Mouse (Mus musculus) stomach, postnatal 0 days (tissue): ENCODE results near the gene Map3k9. TPM values are rescaled to one million over a fixed set of nuclear protein-coding genes. Genes with fewer than 3 reads are reported as not detected.

Experiments
- ATAC-seq: fragments of 200-750 bp; cut with Nextera tagmentation; 2 replicates; pipeline ENCODE4 v1.8.0; 2017; ENCODE audit not compliant: low FRiP score, low TSS enrichment
- DNase-seq: peaks from one replicate; pipeline ENCODE4 v3.0.0-alpha.2; 2016; ENCODE audit warnings: low spot score
- H3K27ac ChIP-seq: fragments of 300-500 bp; sonication (generic); replicated peaks from 2 replicates; pipeline ENCODE4 v1.5.1; 2014; ENCODE audit warnings: mild to moderate bottlenecking, control low read depth
- H3K27me3 ChIP-seq: fragments of 300-500 bp; sonication (generic); 2 replicates; pipeline ENCODE4 v1.6.1; 2014; ENCODE audit warnings: low read length; ENCODE audit not compliant: control insufficient read depth, insufficient read depth
- H3K36me3 ChIP-seq: fragments of 300-500 bp; sonication (generic); 2 replicates; pipeline ENCODE4 v1.6.1; 2014; ENCODE audit warnings: low read length, mixed read lengths; ENCODE audit not compliant: control insufficient read depth, insufficient read depth
- H3K4me1 ChIP-seq: fragments of 300-500 bp; sonication (generic); replicated peaks from 2 replicates; pipeline ENCODE4 v1.6.1; 2014; ENCODE audit warnings: antibody characterized with exemption; ENCODE audit not compliant: control insufficient read depth, insufficient read depth
- H3K4me2 ChIP-seq: fragments of 300-500 bp; sonication (generic); replicated peaks from 2 replicates; pipeline ENCODE4 v1.6.1; 2014; ENCODE audit warnings: low read depth, mild to moderate bottlenecking, control low read depth, moderate library complexity
- H3K4me3 ChIP-seq: fragments of 300-500 bp; sonication (generic); 2 replicates; pipeline ENCODE4 v1.5.1; 2014; ENCODE audit warnings: low read depth, low read length, control low read depth
- H3K9ac ChIP-seq: fragments of 300-500 bp; sonication (generic); 2 replicates; pipeline ENCODE4 v1.6.1; 2014; ENCODE audit warnings: mild to moderate bottlenecking, low read length, control low read depth, mixed read lengths
- H3K9me3 ChIP-seq: fragments of 300-500 bp; sonication (generic); 2 replicates; pipeline ENCODE4 v1.6.1; 2016; ENCODE audit warnings: low read length; ENCODE audit not compliant: control insufficient read depth
- CTCF ChIP-seq: IDR thresholded peaks from 2 replicates; pipeline ENCODE4 v1.5.1; 2016; ENCODE audit warnings: antibody characterized with exemption, low read depth, mild to moderate bottlenecking, moderate library complexity
- EP300 ChIP-seq: optimal IDR thresholded peaks from 2 replicates; pipeline ENCODE3; 2016; ENCODE audit warnings: antibody characterized with exemption
- WGBS: fragments of 180-500 bp; shearing (Covaris S2); extraction: QIAGEN DNeasy Blood & Tissue Kit; methylation state at CpG from one replicate; pipeline ENCODE4 v1.1.7; 2014; 5-methylcytosine and 5-hydroxymethylcytosine counted together
- polyA plus RNA-seq: library from polyadenylated mRNA; unstranded; fragments of >200 nt; fragmentation: Nextera tagmentation; extraction: Ambion mirVana; gene quantifications from 2 replicates; pipeline ENCODE4 v1.2.1, GENCODE M21; 2015

The Map3k9 gene
- 3.2 and 3.8 TPM in 2 replicates for polyA plus RNA-seq

DNA sequence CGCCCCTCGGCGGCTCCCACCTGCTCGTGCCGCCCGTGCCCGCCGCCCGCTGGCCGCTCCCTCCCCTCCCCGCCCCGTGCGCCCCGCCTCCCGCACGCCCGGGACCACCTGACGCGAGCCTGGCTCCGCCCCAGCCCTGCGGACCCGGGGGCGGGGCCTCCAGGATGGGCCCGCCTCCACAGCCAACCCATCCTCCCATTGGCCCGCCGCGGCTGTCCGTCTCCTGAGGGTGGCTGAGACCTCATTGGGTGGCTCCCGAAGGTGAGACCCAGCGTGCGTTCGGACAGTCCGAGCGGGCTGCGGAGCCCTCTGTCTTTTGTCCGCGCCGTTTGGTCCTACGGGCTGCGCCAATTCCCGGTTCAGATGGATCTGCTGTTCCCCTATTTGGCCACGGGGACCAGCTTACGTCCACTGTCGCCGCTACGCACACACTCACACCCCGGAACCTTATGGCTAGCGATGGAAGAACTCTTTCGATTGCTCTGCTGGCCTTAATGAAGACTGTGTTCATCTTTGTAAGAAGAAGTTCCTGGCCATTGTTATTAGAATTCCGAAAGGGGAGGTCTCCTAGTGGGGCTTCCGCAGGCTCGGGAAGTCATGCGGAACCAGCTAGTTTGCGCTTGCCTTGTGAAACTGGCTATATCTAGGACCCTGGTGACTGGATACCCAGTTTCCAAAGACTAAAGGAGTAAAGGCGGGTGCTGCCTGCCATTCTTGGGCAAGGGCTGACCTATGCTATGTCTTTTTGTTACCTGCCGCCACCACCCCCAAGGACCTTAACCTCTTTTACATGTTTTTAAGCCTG lies at the start of gene Map3k9:
Map3k9 (minus strand) TSS at position 71 of the 805 bp plus-strand sequence.
- Histone ChIP-seq H3K9ac (peak within 1 kb of the TSS; percentile 79), H3K27ac (peak within 1 kb of the TSS; percentile 95), H3K4me1 (no peaks in the 10 kb centered on the region), H3K4me2 (peak within 1 kb of the TSS; percentile 80), H3K9me3 (no peaks in the 10 kb centered on the region), H3K4me3 (peak within 1 kb of the TSS; percentile 71), H3K36me3 (no peaks in the 10 kb centered on the region), H3K27me3 (no peaks in the 10 kb centered on the region; the same call in 1 of the 2 replicates)
- TF ChIP-seq EP300 (no peak), CTCF (peak; percentile 18; the same call in 1 of the 2 replicates)
- DNase-seq, result peak; percentile 98
- peak; percentile 94 for ATAC-seq
- WGBS, result 1% methylated on average over 33 of the region's 56 CpGs

DNA sequence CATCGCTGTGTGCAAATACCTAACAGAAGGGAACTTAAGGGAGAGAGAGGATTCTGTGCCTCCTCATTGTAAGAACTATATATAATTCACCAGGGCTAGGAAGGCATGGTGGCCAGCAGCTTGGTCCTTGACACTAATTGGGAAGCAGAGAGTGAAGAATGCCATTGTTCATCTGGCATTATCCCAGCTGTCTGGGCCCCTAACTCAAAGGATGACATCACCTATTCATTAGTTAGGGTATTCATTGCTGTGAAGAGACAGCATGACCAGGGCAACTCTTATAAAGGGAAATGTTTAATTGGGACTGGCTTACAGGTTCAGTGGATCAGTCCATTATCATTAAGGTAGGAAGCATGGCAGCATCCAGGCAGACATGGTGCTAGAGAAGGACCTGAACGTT lies 47.4 kb upstream of the Map3k9 start:
- no peaks in the 10 kb centered on the region for H3K4me1 ChIP-seq
- no peak for TF ChIP-seq EP300
- no peak for TF ChIP-seq CTCF
- no peak overlapping the region for H3K27ac ChIP-seq
- no peaks in the 10 kb centered on the region for H3K9me3 ChIP-seq
- no peak for ATAC-seq
- no peaks in the 10 kb centered on the region for H3K27me3 ChIP-seq
- H3K4me3 ChIP-seq, result no peak overlapping the region
- 75% methylated on average over 2 of the region's 2 CpGs for WGBS
- H3K4me2 ChIP-seq, result no peak overlapping the region
- DNase-seq, result no peak
- no peak overlapping the region for H3K9ac ChIP-seq
- H3K36me3 ChIP-seq, result no peaks in the 10 kb centered on the region

DNA sequence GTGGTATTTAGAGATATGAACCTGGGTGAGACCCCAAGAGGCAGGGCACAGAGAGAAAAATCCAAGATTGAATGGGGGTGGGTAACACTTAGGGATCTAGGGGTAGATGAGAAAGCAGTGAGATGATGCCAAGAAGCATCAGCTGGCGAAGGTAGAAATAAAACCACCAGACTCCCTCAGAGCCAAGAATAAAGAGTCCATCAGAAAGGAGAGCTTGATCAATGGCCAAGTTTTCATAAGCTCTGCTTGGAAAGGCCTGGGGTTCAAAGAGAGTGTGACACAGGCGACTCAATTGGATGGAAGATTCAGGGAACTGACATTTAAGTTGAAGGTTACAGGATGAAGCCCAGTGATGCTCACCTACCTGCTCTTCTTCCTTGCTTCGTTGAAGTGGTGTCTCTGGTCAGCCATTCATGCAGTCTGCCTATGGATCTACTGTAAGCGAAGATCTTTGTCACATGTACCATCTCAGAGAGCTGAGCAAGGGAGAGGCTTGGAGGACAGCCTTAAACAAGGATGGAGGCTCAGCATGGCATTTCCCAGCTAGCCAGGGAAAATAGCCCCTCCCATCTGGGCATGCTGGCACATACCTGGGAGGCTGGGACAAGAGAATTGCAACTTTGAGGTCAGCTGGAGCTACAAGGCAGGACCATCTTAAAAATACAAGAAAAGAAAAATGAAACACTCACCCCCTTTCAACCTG lies 42.0 kb upstream of the Map3k9 start:
- Histone ChIP-seq H3K27ac (no peak overlapping the region), H3K9ac (no peak overlapping the region), H3K9me3 (no peaks in the 10 kb centered on the region), H3K4me3 (no peak overlapping the region), H3K4me1 (no peaks in the 10 kb centered on the region), H3K27me3 (no peaks in the 10 kb centered on the region), H3K4me2 (no peak overlapping the region), H3K36me3 (no peaks in the 10 kb centered on the region)
- TF ChIP-seq CTCF (no peak), EP300 (no peak)
- DNase-seq (no peak), ATAC-seq (no peak)
- 80% methylated on average over 4 of the region's 4 CpGs for WGBS

DNA sequence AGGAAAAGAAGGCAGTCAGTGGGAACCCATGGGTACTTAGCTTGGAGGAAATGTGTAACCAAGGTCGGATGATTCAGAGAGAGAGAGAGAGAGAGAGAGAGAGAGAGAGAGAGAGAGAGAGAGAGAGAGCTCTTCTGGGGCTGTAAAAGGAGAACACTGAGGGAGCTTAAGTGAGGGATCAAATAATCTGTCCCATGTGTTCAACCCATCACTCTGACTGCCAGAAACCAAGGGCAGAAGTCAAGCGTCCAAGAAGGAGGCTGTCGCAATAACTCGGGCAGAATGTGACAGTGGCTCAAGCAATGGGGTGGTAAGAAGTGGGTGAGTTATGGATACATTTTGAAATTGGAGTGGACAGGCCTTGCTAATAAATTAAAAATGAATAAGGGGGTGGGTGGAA lies 41.2 kb upstream of the Map3k9 start:
- no peak overlapping the region for H3K4me3 ChIP-seq
- no peaks in the 10 kb centered on the region for H3K4me1 ChIP-seq
- no peaks in the 10 kb centered on the region for H3K27me3 ChIP-seq
- H3K4me2 ChIP-seq, result no peak overlapping the region
- no peak overlapping the region for H3K27ac ChIP-seq
- ATAC-seq, result no peak
- no peak overlapping the region for H3K9ac ChIP-seq
- DNase-seq, result no peak
- H3K36me3 ChIP-seq, result no peaks in the 10 kb centered on the region
- H3K9me3 ChIP-seq, result no peaks in the 10 kb centered on the region
- WGBS, result 70% methylated on average over 4 of the region's 4 CpGs
- no peak for TF ChIP-seq EP300
- TF ChIP-seq CTCF, result no peak

DNA sequence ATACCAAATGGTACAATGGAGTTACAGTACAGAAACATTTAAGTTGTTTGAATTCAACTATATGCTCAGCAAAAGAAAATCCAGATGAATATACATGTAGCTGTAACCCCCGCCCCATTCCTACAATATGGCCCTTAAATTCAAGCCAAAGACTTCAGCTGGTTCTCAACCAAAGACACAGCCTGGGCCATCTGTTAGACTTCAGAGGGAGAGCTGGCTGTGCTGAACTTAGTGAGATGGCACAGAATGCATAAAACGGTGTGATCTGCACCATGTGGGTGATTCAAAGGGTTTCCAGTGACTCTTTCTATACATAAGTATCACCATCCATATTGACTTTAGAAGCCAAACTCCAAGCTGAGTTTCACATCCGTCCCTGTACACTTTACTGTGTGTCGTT lies 39.7 kb upstream of the Map3k9 start:
- H3K27me3 ChIP-seq, result no peaks in the 10 kb centered on the region
- H3K27ac ChIP-seq, result no peak overlapping the region
- no peaks in the 10 kb centered on the region for H3K9me3 ChIP-seq
- no peak overlapping the region for H3K4me3 ChIP-seq
- TF ChIP-seq EP300, result no peak
- no peak for TF ChIP-seq CTCF
- ATAC-seq (no peak), DNase-seq (no peak)
- no peaks in the 10 kb centered on the region for H3K36me3 ChIP-seq
- no peak overlapping the region for H3K9ac ChIP-seq
- 75% methylated on average over 4 of the region's 4 CpGs for WGBS
- no peaks in the 10 kb centered on the region for H3K4me1 ChIP-seq
- no peak overlapping the region for H3K4me2 ChIP-seq

DNA sequence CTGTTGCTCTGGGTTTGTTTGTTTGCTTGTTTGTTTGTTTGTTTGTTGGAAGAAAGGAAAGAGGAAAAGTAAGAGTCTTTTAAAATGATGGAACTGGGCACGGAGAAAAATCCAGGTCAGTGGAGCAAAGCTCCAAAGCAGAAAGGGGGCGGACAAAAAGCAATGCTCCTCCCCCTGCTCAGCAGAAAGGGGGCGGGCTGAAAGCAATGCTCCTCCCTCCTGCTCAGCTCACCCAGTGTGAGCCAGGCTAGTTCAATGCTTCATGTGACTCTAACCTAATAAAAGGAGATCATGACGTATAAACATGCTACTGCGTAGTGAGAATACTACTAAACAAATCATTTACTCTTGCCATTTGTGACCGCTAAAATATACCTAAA lies 36.1 kb upstream of the Map3k9 start:
- Histone ChIP-seq H3K9ac (no peak overlapping the region), H3K9me3 (no peaks in the 10 kb centered on the region), H3K4me2 (peak overlapping the region; percentile 6; the same call in 1 of the 2 replicates), H3K36me3 (no peaks in the 10 kb centered on the region), H3K27me3 (no peaks in the 10 kb centered on the region), H3K27ac (no peak overlapping the region), H3K4me3 (no peak overlapping the region), H3K4me1 (no peaks in the 10 kb centered on the region)
- TF ChIP-seq EP300 (no peak), CTCF (no peak)
- 58% methylated on average over 6 of the region's 6 CpGs for WGBS
- DNase-seq, result no peak
- no peak for ATAC-seq
